Mouse (Mus musculus) liver, embryonic 15.5 days (tissue): ENCODE measurements at regions not wholly inside any gene's neighbourhood (a gene's known extent, or its start where the extent isn't known, plus 50 kb on each side); places are given as distances from the start of the nearest gene placed in this dataset.
A peak's percentile ranks its signal among the peaks of the same experiment; 100 is the strongest.

ENCODE experiments used
- ATAC-seq: fragments of 200-750 bp; cut with Nextera tagmentation; 2 replicates; pipeline ENCODE4 v1.8.0; 2017; ENCODE audit warnings: moderate number of reproducible peaks, mild to moderate bottlenecking, moderate library complexity; ENCODE audit not compliant: insufficient read depth
- H3K27ac ChIP-seq: fragments of 300-500 bp; sonication (generic); replicated peaks from 2 replicates; pipeline ENCODE4 v1.5.1; 2015; ENCODE audit warnings: mild to moderate bottlenecking, inconsistent platforms
- H3K27me3 ChIP-seq: fragments of 300-500 bp; sonication (generic); 2 replicates; pipeline ENCODE4 v1.6.1; 2015; ENCODE audit warnings: mild to moderate bottlenecking, inconsistent platforms
- H3K36me3 ChIP-seq: fragments of 300-500 bp; sonication (generic); replicated peaks from 2 replicates; pipeline ENCODE4 v1.6.1; 2015; ENCODE audit warnings: moderate library complexity, mild to moderate bottlenecking, inconsistent platforms
- H3K4me1 ChIP-seq: fragments of 300-500 bp; sonication (generic); replicated peaks from 2 replicates; pipeline ENCODE4 v1.6.1; 2015; ENCODE audit warnings: inconsistent platforms
- H3K4me2 ChIP-seq: fragments of 300-500 bp; sonication (generic); 2 replicates; pipeline ENCODE4 v1.6.1; 2015; ENCODE audit warnings: moderate library complexity, mild to moderate bottlenecking, inconsistent platforms
- H3K4me3 ChIP-seq: fragments of 300-500 bp; sonication (generic); replicated peaks from 2 replicates; pipeline ENCODE4 v1.5.1; 2015; ENCODE audit warnings: mild to moderate bottlenecking, inconsistent platforms
- H3K9ac ChIP-seq: fragments of 300-500 bp; sonication (generic); 2 replicates; pipeline ENCODE4 v1.6.1; 2015; ENCODE audit warnings: moderate library complexity, mild to moderate bottlenecking, inconsistent platforms
- H3K9me3 ChIP-seq: fragments of 300-500 bp; sonication (generic); replicated peaks from 2 replicates; pipeline ENCODE4 v1.6.1; 2016; ENCODE audit warnings: inconsistent platforms
- WGBS: fragments of 180-500 bp; shearing (Covaris S2); methylation state at CpG from one replicate; pipeline ENCODE4 v1.1.7; 2015; ENCODE audit warnings: mixed read lengths; ENCODE audit not compliant: insufficient replicate concordance; 5-methylcytosine and 5-hydroxymethylcytosine counted together

GRCm38 (mm10) chr1:41381487-41381886 is 576.1 kb downstream of the Tmem182 start:
- Histone ChIP-seq H3K4me3 (no peak overlapping the region), H3K9ac (no peak overlapping the region), H3K4me1 (no peaks in the 10 kb centered on the region), H3K36me3 (no peaks in the 10 kb centered on the region), H3K9me3 (no peaks in the 10 kb centered on the region), H3K27me3 (no peaks in the 10 kb centered on the region), H3K4me2 (no peak overlapping the region), H3K27ac (no peak overlapping the region)
- 54% methylated on average over 7 of the region's 7 CpGs for WGBS
- ATAC-seq, result no peak

DNA sequence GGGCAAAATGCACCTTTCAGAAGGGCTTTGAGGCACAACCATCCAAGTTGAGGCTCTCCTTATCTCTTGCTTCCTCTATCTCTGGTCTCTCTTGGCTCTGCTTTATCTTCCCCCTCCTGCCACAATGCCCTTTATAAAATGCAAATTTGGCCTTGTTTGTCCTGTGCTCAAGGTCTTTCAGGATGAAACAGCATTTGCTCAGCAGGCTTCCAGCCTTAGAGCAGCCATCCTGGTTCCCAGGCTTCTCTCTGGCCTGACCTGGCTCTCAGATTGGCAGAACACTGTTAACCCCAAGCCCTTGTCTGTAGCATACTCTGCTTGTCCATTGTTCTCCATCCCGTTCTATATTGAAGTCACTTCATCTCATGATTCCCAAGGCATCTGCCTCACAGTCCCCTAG is 579.3 kb downstream of the Tmem182 start:
- no peaks in the 10 kb centered on the region for H3K27me3 ChIP-seq
- H3K4me2 ChIP-seq, result no peak overlapping the region
- H3K4me1 ChIP-seq, result no peaks in the 10 kb centered on the region
- 31% methylated on average over 1 of the region's 1 CpGs for WGBS
- no peaks in the 10 kb centered on the region for H3K36me3 ChIP-seq
- H3K27ac ChIP-seq, result no peak overlapping the region
- ATAC-seq, result no peak
- H3K9me3 ChIP-seq, result no peaks in the 10 kb centered on the region
- no peak overlapping the region for H3K4me3 ChIP-seq
- H3K9ac ChIP-seq, result no peak overlapping the region

DNA sequence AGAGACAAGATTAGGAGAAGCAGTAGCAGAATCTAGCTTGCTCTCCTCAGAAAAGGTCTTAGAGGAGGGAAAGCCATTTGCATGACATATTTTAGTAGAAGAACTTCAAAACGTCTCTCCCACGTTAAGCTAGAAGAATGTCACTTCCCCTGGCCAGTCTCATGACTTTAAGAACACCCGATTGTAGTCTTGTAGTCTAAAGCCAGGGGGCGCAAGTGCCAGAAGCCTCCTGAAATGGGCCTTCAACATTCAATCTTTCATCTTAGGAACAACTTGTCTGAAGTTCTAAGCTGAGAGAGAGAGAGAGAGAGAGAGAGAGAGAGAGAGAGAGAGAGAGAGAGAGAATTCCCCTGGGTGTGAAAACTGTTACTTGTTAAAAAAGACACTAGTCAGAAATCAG is 581.0 kb downstream of the Tmem182 start:
- no peak overlapping the region for H3K4me3 ChIP-seq
- WGBS, result 42% methylated on average over 4 of the region's 4 CpGs
- H3K9me3 ChIP-seq, result no peaks in the 10 kb centered on the region

GRCm38 (mm10) chr1:41390102-41390884 is 584.9 kb downstream of the Tmem182 start:
- Histone ChIP-seq H3K36me3 (no peaks in the 10 kb centered on the region), H3K9me3 (no peaks in the 10 kb centered on the region), H3K27me3 (no peaks in the 10 kb centered on the region), H3K4me3 (no peak overlapping the region), H3K4me2 (no peak overlapping the region), H3K9ac (no peak overlapping the region), H3K27ac (no peak overlapping the region), H3K4me1 (no peaks in the 10 kb centered on the region)
- ATAC-seq, result 0 out of 2 replicates have a peak, but pooled peaks have one; percentile 40
- 17% methylated on average over 11 of the region's 11 CpGs for WGBS

More for the DNA sequence above, 581.0 kb downstream of the Tmem182 start:
- no peak for ATAC-seq
- no peaks in the 10 kb centered on the region for H3K4me1 ChIP-seq
- H3K4me2 ChIP-seq, result no peak overlapping the region
- no peak overlapping the region for H3K9ac ChIP-seq
- no peak overlapping the region for H3K27ac ChIP-seq
- H3K27me3 ChIP-seq, result no peaks in the 10 kb centered on the region
- H3K36me3 ChIP-seq, result no peaks in the 10 kb centered on the region

DNA sequence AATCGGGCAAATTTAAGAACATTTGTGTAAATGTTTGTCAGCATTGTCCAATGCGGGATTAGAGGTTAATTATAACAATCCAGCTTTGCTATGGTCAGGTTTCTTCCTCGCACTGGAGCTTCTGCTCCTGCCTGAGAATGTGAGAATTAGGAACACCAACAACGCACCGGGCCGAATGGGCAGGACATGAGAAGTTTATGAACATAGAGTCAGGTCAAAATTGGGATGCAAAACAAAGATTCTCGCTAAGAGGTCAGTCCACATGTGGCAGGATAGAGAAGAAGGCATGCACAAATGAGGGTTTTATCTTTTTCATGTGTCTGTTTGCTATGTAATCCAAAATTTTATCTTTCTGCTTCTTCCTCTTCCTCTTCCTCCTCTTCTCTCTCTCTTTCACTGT is 585.7 kb downstream of the Tmem182 start:
- no peak overlapping the region for H3K9ac ChIP-seq
- no peak for ATAC-seq
- WGBS, result 64% methylated on average over 7 of the region's 7 CpGs

GRCm38 (mm10) chr1:41393287-41393686 is 587.9 kb downstream of the Tmem182 start:
- no peak overlapping the region for H3K9ac ChIP-seq
- H3K9me3 ChIP-seq, result no peaks in the 10 kb centered on the region
- no peaks in the 10 kb centered on the region for H3K36me3 ChIP-seq
- no peak for ATAC-seq
- no peaks in the 10 kb centered on the region for H3K4me1 ChIP-seq
- H3K27me3 ChIP-seq, result no peaks in the 10 kb centered on the region
- WGBS, result 53% methylated on average over 4 of the region's 4 CpGs
- no peak overlapping the region for H3K4me3 ChIP-seq
- no peak overlapping the region for H3K27ac ChIP-seq
- H3K4me2 ChIP-seq, result no peak overlapping the region

More for the DNA sequence above, 585.7 kb downstream of the Tmem182 start:
- H3K9me3 ChIP-seq, result no peaks in the 10 kb centered on the region
- H3K4me3 ChIP-seq, result no peak overlapping the region
- H3K27me3 ChIP-seq, result no peaks in the 10 kb centered on the region
- H3K36me3 ChIP-seq, result no peaks in the 10 kb centered on the region
- no peaks in the 10 kb centered on the region for H3K4me1 ChIP-seq
- H3K4me2 ChIP-seq, result no peak overlapping the region
- no peak overlapping the region for H3K27ac ChIP-seq

- H3K27me3 ChIP-seq, result no peaks in the 10 kb centered on the region
- WGBS, result 72% methylated on average over 3 of the region's 3 CpGs
- no peak overlapping the region for H3K4me3 ChIP-seq
- no peak overlapping the region for H3K4me2 ChIP-seq
- no peak for ATAC-seq
- H3K27ac ChIP-seq, result no peak overlapping the region
- no peaks in the 10 kb centered on the region for H3K4me1 ChIP-seq
- H3K9me3 ChIP-seq, result no peaks in the 10 kb centered on the region
- H3K36me3 ChIP-seq, result no peaks in the 10 kb centered on the region
- H3K9ac ChIP-seq, result no peak overlapping the region
These were observed 589.7 kb downstream of the Tmem182 start for GRCm38 (mm10) chr1:41395081-41395480.

GRCm38 (mm10) chr1:41410533-41410932 is 605.1 kb downstream of the Tmem182 start:
- H3K4me1 ChIP-seq, result no peaks in the 10 kb centered on the region
- H3K4me2 ChIP-seq, result no peak overlapping the region
- no peaks in the 10 kb centered on the region for H3K36me3 ChIP-seq
- no peaks in the 10 kb centered on the region for H3K9me3 ChIP-seq
- H3K9ac ChIP-seq, result no peak overlapping the region
- no peaks in the 10 kb centered on the region for H3K27me3 ChIP-seq
- no peak overlapping the region for H3K27ac ChIP-seq
- 57% methylated on average over 5 of the region's 5 CpGs for WGBS
- no peak overlapping the region for H3K4me3 ChIP-seq
- no peak for ATAC-seq

GRCm38 (mm10) chr1:41411641-41412040 is 606.2 kb downstream of the Tmem182 start:
- no peaks in the 10 kb centered on the region for H3K36me3 ChIP-seq
- 64% methylated on average over 3 of the region's 3 CpGs for WGBS
- H3K9me3 ChIP-seq, result no peaks in the 10 kb centered on the region
- H3K4me1 ChIP-seq, result no peaks in the 10 kb centered on the region
- H3K4me2 ChIP-seq, result no peak overlapping the region
- ATAC-seq, result no peak
- H3K27me3 ChIP-seq, result no peaks in the 10 kb centered on the region
- H3K27ac ChIP-seq, result no peak overlapping the region
- no peak overlapping the region for H3K4me3 ChIP-seq
- no peak overlapping the region for H3K9ac ChIP-seq

DNA sequence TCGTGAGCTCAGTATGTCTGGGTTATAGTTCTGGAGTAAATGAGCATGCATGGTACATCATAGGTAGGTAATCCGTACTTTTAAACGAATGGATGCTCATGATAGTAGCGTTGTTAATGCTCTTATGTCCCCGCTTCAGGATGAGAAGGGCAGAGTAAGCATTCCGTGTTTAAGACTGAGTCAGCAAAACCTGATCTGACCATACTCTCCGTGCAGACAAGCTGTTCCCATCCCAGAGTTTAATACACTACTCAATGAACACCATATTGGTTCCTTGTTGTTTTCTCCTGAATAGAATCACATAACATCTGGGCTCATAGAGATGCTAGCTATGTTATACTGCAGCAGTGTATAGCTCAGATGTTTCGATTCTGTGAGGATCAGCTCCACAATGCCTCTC is 606.7 kb downstream of the Tmem182 start:
- no peaks in the 10 kb centered on the region for H3K9me3 ChIP-seq
- H3K36me3 ChIP-seq, result no peaks in the 10 kb centered on the region
- no peaks in the 10 kb centered on the region for H3K4me1 ChIP-seq
- WGBS, result 67% methylated on average over 8 of the region's 8 CpGs
- H3K27ac ChIP-seq, result no peak overlapping the region
- no peak overlapping the region for H3K9ac ChIP-seq
- H3K4me3 ChIP-seq, result no peak overlapping the region
- no peaks in the 10 kb centered on the region for H3K27me3 ChIP-seq
- H3K4me2 ChIP-seq, result no peak overlapping the region
- no peak for ATAC-seq

- no peaks in the 10 kb centered on the region for H3K9me3 ChIP-seq
- H3K4me3 ChIP-seq, result no peak overlapping the region
- ATAC-seq, result no peak
- H3K9ac ChIP-seq, result no peak overlapping the region
- H3K36me3 ChIP-seq, result no peaks in the 10 kb centered on the region
- H3K27ac ChIP-seq, result no peak overlapping the region
- WGBS, result 61% methylated on average over 3 of the region's 3 CpGs
- H3K4me2 ChIP-seq, result no peak overlapping the region
- no peaks in the 10 kb centered on the region for H3K4me1 ChIP-seq
- H3K27me3 ChIP-seq, result no peaks in the 10 kb centered on the region
These were observed 615.3 kb downstream of the Tmem182 start for GRCm38 (mm10) chr1:41420489-41421327.
